Mouse (Mus musculus) CH12.LX (cell line): ENCODE measurements around the gene Cct3.

ENCODE experiments used
- CHD2 ChIP-seq: IDR thresholded peaks from 2 replicates; pipeline ENCODE4 v1.6.1; 2011; ENCODE audit warnings: low read length, improper control_type of control experiment
- CTCF ChIP-seq, 2 experiments: IDR thresholded peaks in 1 of 2; conservative IDR thresholded peaks in 1 of 2; 2 replicates each; pipeline ENCODE4 v1.5.1; 2011 to 2012; ENCODE audit warnings: low read depth in 2 of 2, low read length in 2 of 2, improper control_type of control experiment in 1 of 2, inconsistent platforms in 1 of 2, mild to moderate bottlenecking in 1 of 2, moderate library complexity in 1 of 2
- GABPA ChIP-seq: IDR thresholded peaks from 2 replicates; pipeline ENCODE4 v1.6.1; 2012; ENCODE audit warnings: low read depth, low read length, improper control_type of control experiment, inconsistent platforms; ENCODE audit not compliant: insufficient replicate concordance
- JUND ChIP-seq: conservative IDR thresholded peaks from 2 replicates; pipeline ENCODE4 v1.6.1; 2011; ENCODE audit warnings: low read depth, low read length, improper control_type of control experiment
- MXI1 ChIP-seq: IDR thresholded peaks from 2 replicates; pipeline ENCODE4 v1.6.1; 2011; ENCODE audit warnings: mild to moderate bottlenecking, low read depth, low read length, improper control_type of control experiment
- POLR2A ChIP-seq: IDR thresholded peaks from 2 replicates; pipeline ENCODE4 v1.6.1; 2011; ENCODE audit warnings: low read depth, mild to moderate bottlenecking, improper control_type of control experiment, low read length
- ZKSCAN1 ChIP-seq: IDR thresholded peaks from 2 replicates; pipeline ENCODE4 v1.6.1; 2012; ENCODE audit warnings: low read depth, inconsistent platforms, low read length, improper control_type of control experiment, borderline replicate concordance

DNA sequence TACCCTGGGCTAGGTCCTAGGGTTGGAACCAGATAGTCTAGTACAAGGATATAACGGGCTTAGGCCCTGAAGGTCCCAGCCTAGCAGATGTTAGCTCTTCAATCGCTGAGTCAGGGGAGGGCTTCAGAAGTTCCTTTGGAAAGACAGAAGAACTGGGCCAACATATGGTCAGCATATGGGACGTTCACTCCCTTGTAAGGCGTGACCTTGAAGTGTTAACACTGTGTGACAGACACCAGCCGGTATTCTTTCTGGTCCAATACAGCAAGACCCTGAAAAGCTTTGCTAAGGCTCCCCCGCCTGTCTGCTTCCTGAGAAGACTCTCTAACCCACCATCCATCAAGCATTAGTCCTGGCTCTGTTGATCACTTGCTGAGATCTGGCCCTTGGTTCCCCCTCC lies 41.0 kb upstream of the Cct3 start:
- TF ChIP-seq CHD2 (no peak), ZKSCAN1 (no peak), JUND (no peak), CTCF (conservative IDR thresholded peaks at IDR 0.05 in 1 of 2, IDR thresholded peaks at IDR 0.05 in 1 of 2; ENCODE audit: low read depth in 2 of 2, low read length in 2 of 2) (no peak), GABPA (no peak), POLR2A (no peak), MXI1 (no peak)
